Mouse (Mus musculus) brain, embryonic 18.5 days (tissue): ENCODE measurements around the gene Tuba1c.
"Not testable (repeated sequence)": the region's sequence is repeated elsewhere in the genome, so short reads cannot be mapped to it uniquely, and the experiment has no call there.

ENCODE experiments used
- DNase-seq: peaks from one replicate; pipeline ENCODE4 v3.0.0-alpha.2; 2012; ENCODE audit warnings: low read depth, low spot score

The Tuba1c gene

DNA sequence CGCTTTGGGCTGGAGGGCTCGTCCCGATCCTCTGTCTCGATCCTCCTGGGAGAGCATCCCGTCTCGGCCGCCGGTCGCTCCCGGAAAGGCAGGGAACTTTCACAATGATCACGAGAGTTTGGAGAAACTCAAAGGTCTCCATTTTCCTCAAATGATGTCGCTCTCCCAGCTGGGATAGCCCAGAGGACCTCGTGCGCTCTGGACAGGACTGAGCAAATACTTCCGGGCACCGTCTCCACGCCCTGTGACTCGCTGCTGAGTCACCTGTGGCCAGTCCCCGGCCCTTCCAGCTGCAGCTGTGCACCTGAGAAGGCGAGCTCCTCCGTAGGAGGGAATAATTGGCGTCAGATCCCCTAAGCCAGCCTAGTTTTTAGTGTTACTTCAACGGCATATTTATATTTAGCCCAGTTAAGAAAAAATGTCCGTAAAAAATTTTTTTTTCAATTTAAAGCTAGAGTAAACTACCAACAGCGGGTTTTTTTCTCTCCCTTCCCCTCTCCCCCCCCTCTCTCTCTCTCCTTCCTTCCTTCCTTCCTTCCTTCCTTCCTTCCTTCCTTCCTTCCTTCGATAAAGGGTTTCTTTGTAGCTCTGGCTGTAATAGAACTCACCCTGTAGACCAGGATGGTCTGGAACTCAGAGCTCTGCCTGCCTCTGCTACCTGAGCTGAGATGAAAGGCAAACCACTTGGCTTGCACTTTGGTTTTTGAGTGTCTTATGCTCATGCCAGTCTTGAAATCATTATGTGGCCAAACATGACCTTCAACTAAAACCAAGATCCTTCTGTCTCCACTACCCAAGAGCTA is 1.1 kb downstream of the Tuba1c start:
- no peak for DNase-seq

- DNase-seq, result no peak
Measured at GRCm38 (mm10) chr15:99031388-99031675, 1.6 kb downstream of the Tuba1c start.

DNA sequence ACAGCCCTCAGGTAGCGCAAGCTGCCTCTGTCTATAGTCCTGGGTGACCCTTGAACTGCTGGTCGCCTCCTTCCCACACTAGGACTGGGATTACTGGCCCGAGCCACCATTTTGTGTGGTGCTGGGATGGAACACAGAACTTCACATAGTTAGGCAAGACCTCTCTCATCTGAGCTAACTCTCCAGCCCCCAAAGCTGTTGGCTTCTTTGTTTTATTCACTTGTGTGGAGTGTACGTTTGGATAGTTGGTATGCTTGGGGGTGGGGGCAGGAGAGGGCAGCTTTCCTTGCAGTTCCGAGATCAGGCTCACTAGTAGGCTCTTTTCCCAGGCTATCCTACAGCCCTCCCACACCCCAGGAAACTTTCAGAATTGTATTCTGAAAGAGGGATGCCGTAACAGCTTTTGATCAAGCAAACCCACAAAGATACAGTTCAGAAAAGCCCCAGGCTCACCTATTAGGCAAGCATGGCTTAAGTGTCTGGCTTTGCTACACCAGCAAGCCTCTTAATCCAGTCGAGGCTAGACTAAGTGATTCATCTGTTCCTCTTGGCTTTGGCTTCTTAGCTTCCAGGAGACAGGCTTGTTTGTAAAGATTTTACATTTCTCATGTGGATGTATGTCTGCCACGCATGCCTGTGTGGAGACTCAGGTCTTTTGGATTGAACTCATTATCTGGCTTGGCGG is 2.5 kb downstream of the Tuba1c start:
- DNase-seq, result no peak

DNA sequence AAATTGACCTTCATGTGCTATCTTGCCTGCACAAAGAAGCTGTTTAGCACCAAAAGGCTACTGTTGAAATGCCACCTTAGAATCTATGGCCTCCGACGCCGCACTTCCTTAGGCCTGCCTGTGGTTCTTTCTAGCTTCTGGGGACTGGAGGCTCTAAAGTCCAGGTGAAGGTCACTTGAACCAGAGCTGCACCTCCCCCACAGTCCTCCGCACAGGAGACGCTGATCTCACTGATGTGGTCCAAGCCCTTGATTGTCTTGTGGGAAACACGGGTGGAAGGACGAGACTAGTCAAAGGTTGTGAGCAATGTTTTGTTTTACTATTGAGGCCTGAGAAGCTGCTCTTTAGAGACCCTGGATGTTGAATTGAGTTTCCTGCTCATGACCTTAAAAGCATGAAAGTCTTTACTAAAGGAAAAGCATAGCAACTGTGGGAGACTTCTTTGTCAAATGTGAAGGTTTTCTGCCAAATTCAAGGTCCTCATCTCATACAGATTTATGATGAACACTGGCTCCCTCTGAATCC is 3.1 kb downstream of the Tuba1c start:
- no peak for DNase-seq

- DNase-seq, result no peak
Measured at GRCm38 (mm10) chr15:99033498-99034270, 4.0 kb downstream of the Tuba1c start.

DNA sequence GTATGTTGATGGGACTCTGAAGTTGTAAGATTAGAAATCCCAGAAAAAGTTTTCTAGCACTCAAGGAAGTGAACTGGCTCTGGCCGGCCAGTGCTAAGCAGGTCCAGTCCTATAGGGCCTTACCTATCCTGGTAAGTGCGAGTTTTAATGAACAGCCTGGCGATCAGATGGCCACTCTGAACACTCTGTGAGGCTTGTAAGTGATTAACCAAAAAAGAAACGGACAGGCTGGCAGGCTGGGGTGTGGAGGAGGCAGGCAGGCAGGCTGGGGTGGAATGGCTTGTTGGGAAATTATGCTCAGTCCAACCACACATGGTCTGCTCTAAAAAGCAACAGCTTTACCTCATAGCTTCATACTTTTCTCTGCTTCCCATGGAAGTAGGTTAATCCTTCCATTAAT is 5.7 kb downstream of the Tuba1c start:
- DNase-seq, result no peak

GRCm38 (mm10) chr15:99036249-99036905 is 6.7 kb downstream of the Tuba1c start:
- no peak for DNase-seq

DNA sequence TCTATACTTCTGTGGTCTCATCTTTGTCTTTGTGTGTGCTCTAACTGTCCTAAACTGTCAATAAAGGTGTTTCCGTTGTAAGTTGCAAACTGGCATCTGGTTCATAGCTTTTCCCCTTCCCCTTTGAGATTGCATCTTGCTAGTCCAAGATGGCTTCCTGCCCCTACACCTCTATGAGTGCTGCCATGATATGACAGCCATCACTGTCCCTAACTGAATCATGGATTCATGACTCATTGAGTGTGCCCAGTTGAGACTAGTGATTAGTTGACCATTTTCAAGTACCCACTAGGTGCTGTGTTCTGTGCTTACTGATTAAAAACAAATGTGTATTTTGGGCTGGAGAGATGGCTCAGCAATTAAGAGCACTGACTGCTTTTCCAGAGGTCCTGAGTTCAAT is 8.3 kb downstream of the Tuba1c start:
- no peak for DNase-seq

- no peak for DNase-seq
Measured at GRCm38 (mm10) chr15:99038797-99039196, 9.1 kb downstream of the Tuba1c start.

DNA sequence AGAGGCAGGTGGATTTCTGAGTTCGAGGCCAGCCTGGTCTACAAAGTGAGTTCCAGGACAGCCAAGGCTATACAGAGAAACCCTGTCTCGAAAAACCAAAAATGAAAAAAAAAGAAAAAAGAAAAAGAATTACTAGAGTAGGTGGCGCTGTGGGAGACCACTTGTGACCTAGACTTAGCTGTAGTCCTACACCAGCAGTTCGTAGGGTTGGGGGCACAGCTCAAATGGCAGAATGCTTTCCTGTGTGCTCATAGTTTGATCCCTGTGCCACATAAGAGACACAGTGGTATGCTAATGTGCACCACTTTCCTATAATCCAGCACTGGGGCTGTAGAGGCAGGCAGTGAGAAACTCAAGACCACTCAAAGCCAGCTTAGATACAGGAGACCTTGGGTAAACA is 9.6 kb downstream of the Tuba1c start:
- no peak for DNase-seq

GRCm38 (mm10) chr15:99039996-99040919 is 10.6 kb downstream of the Tuba1c start:
- no peak for DNase-seq

- DNase-seq, result no peak
Measured at GRCm38 (mm10) chr15:99040920-99041856, 11.5 kb downstream of the Tuba1c start.

DNA sequence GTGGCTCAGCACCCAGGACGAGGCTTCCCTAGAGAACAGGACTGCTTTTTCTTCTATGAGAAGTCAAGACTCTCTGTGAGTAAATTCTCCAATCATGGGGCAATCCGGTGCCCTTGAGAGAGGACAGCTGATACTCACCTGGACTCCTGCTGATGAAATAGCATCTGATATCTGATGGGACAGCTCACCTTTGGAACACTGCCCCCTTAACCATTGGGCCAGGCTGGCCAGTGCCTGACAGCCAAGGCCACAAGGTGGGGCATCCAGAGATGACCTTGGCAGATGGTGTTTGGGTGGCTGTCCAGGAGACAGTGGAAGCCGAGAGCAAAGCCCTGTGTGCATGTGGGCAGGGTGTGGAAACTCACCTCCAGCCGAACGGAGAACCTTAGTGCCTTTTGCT is 12.6 kb downstream of the Tuba1c start:
- DNase-seq, result no peak

DNA sequence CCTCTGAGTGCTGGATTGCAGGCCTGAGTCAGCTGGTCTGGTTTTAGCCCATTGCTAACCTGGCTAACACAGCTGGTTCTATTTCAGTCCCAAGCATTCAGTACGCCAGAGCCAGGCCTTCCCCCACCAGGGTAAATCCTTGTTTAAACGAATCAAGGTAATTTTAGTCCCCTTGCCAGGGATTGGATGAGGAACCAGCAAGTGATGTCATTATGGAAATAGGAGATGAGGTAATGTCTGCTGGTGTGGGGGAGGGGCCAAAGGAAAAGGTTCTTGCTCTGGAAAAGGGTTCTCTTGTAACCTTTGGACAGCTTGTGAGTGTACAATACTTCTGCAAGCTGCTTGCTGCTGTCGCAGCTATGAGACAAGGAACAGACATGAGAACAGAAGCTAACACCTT is 15.2 kb downstream of the Tuba1c start:
- no peak for DNase-seq

DNA sequence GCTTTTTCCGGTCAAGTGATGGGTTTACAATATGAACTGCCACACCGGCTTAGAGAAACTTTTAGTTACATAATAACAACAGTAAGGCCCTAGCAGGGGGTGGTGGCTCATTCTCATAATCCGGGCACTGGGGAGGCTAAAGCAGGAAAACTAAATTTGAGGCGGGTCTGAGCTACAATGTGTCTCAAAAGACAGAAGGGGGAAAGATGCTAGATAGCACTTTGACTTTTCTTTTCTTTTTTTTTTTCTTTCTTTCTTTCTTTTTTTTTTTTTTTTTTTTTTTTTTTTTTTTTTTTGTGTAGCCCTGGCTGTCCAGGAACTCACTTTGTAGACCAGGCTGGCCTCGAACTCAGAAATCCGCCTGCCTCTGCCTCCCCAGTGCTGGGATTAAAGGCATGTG is 16.0 kb downstream of the Tuba1c start:
- not testable (repeated sequence) for DNase-seq

- no peak for DNase-seq
Measured at GRCm38 (mm10) chr15:99049473-99050253, 20.0 kb downstream of the Tuba1c start.

DNA sequence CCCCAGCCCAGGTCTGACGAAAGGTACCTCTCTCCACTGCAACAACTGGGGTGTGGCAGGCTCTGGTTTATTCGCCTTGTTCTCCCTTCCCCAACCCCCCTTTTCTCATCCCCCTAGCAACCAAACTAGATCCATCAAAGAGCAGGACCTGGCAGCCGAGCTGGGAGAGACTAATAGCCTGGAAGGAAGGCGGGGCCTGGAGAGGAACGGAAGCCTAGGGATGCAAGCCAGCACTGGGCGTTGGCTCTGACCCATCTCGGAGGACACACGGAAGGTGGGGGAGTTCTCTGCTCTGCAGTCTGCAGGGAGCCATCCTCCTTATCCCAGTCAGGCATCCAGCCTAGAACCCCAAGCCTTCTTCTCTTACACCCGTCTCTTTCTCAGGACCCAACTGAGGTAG is 23.7 kb downstream of the Tuba1c start:
- no peak for DNase-seq

DNA sequence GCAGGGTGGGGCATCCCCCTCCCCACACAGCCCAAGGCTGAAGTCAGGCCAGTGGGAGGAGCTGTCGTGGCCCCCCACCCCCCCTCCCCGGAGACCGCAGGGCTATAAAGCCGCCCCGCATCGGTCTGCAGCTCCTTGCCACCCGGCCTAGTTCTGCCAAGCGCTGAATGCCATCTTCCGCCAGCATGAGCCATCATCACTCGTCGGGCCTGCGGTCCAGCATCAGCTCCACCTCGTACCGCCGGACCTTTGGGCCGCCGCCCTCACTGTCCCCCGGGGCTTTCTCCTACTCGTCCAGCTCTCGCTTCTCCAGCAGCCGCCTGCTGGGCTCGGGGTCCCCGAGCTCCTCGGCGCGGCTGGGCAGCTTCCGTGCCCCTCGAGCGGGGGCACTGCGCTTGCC is 25.3 kb downstream of the Tuba1c start, which contains the start of gene Prph:
Gene Prph, plus strand, starts transcription at position 135 of the 400 bp plus-strand sequence.
- DNase-seq, result no peak

DNA sequence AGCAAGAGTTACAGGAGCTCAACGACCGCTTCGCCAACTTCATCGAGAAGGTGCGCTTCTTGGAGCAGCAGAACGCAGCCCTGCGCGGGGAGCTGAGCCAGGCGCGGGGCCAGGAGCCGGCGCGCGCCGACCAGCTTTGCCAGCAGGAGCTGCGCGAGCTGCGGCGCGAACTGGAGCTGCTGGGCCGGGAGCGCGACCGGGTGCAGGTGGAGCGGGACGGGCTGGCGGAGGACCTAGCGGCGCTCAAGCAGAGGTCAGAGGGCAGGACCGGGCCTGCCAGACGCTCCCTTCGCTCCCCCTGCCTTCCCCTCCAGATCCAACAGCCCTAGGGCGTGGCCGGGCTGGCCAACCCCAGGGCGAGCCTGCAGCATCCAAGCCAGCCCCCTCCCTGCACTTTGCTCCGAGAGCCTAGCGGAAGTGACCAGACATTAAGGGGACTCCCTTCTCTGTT is 25.8 kb downstream of the Tuba1c start:
- DNase-seq, result no peak
